Mouse (Mus musculus) thymus, adult 2 months (tissue): ENCODE data around the gene Tmed1. TPM values are rescaled to one million over a fixed set of nuclear protein-coding genes. Genes with fewer than 3 reads are reported as not detected.

Experiments used
- DNase-seq: peaks from one replicate; pipeline ENCODE4 v3.0.0; 2021
- H3K27ac ChIP-seq: fragments of 200-500 bp; 2 replicates; pipeline ENCODE4 v1.5.1; 2012; ENCODE audit warnings: low read length, control low read depth; ENCODE audit not compliant: control insufficient read depth, insufficient read depth
- H3K27me3 ChIP-seq: fragments of 200-500 bp; 2 replicates; pipeline ENCODE4 v1.6.1; 2012; ENCODE audit warnings: mild to moderate bottlenecking, low read length, moderate library complexity, mixed read lengths; ENCODE audit not compliant: control insufficient read depth, insufficient read depth
- H3K36me3 ChIP-seq: fragments of 200-500 bp; 2 replicates; pipeline ENCODE4 v1.6.1; 2012; ENCODE audit warnings: mild to moderate bottlenecking, low read length, moderate library complexity; ENCODE audit not compliant: control insufficient read depth, insufficient read depth
- H3K4me1 ChIP-seq: fragments of 200-500 bp; replicated peaks from 2 replicates; pipeline ENCODE4 v1.6.1; 2012; ENCODE audit warnings: low read length; ENCODE audit not compliant: control insufficient read depth, insufficient read depth
- H3K4me3 ChIP-seq: fragments of 200-500 bp; 2 replicates; pipeline ENCODE4 v1.5.1; 2012; ENCODE audit warnings: mild to moderate bottlenecking, low read length, control low read depth, moderate library complexity; ENCODE audit not compliant: control insufficient read depth, insufficient read depth
- CTCF ChIP-seq: fragments of 200-500 bp; IDR thresholded peaks from 2 replicates; pipeline ENCODE4 v1.5.1; 2012; ENCODE audit warnings: mild to moderate bottlenecking, control low read depth, low read length, moderate library complexity, borderline replicate concordance; ENCODE audit not compliant: control insufficient read depth, poor library complexity, insufficient read depth; ENCODE audit errors: extremely low read depth
- POLR2A ChIP-seq: fragments of 200-500 bp; IDR thresholded peaks from 2 replicates; pipeline ENCODE4 v1.6.1; 2012; ENCODE audit warnings: mild to moderate bottlenecking, low read length, control low read depth, moderate library complexity; ENCODE audit not compliant: control insufficient read depth, poor library complexity, insufficient read depth; ENCODE audit errors: extremely low read depth
- WGBS: fragments of 180-500 bp; shearing (Covaris S2); methylation state at CpG from one replicate; pipeline ENCODE4 v1.1.7; 2018; 5-methylcytosine and 5-hydroxymethylcytosine counted together
- polyA plus RNA-seq: library from polyadenylated mRNA; depleted of rRNA; stranded (reverse); fragments of >200 nt; gene quantifications from 2 replicates; pipeline ENCODE4 v1.2.3, GENCODE M21; 2012

Tmed1 gene
- polyA plus RNA-seq, 1 experiment: 17.0 TPM

DNA sequence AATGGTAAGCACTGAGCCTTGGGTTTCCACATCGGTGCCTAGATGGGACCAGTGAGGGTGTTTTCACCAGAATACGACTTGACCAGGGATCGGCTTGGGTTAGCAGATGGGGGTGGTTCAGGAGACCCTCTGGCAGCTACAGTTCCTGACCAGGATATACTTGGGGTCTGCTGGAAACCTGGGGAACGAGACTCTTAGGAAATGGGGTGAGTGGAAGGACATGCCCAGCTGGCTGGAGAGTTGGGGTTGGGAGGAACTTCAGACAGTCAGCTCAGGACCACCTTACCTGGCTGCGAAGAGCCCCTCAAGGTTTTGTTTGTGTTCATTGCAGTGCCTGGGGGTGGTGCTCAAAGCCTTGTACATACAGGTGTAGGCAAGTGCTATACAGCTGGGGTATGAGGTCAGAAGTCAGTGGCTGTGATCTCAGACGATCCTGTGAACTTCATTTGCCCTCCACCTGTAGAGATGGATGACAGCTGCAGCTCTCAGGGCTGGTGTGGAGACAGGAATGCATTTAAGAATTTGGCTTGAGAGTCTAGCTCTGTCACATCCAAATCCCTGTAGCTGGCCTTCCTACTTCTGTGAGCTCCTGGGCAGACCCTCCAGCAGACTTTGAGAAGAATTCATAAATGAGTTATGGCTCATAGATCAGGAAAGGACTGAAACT is 43.7 kb upstream of the Tmed1 start:
- 90% methylated on average over 6 of the region's 6 CpGs for WGBS
- Histone ChIP-seq H3K27me3 (no peaks in the 10 kb centered on the region), H3K27ac (no peak overlapping the region), H3K4me1 (no peaks in the 10 kb centered on the region), H3K36me3 (no peaks in the 10 kb centered on the region), H3K4me3 (no peak overlapping the region)
- TF ChIP-seq CTCF: no peak
- no peak for TF ChIP-seq POLR2A
- no peak for DNase-seq

DNA sequence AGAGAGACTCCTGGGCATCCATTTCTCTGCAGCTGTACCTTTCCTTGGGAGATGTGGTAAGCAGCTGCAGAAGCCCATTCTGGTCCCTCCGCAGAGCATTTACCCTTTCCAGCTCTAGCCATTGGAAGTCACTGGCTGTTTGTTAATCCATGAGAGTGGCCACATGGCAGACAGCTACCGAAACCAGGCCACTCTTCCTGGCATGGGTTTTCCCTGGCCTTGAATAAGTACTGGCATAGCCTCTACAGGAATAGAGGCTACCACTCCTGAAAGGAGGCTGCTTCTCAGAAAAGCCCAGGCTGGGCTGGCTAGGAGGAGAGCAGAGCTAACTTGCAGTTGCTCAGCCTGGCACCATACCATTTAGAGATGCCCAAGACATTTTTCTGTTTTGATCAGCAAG is 41.0 kb upstream of the Tmed1 start:
- Histone ChIP-seq H3K4me3 (no peak overlapping the region), H3K36me3 (no peaks in the 10 kb centered on the region), H3K27ac (no peak overlapping the region), H3K4me1 (peaks cover 8% of the 10 kb centered on the region), H3K27me3 (no peaks in the 10 kb centered on the region)
- TF ChIP-seq POLR2A (no peak), CTCF (no peak)
- WGBS: 94% methylated on average over 2 of the region's 2 CpGs
- DNase-seq: no peak

DNA sequence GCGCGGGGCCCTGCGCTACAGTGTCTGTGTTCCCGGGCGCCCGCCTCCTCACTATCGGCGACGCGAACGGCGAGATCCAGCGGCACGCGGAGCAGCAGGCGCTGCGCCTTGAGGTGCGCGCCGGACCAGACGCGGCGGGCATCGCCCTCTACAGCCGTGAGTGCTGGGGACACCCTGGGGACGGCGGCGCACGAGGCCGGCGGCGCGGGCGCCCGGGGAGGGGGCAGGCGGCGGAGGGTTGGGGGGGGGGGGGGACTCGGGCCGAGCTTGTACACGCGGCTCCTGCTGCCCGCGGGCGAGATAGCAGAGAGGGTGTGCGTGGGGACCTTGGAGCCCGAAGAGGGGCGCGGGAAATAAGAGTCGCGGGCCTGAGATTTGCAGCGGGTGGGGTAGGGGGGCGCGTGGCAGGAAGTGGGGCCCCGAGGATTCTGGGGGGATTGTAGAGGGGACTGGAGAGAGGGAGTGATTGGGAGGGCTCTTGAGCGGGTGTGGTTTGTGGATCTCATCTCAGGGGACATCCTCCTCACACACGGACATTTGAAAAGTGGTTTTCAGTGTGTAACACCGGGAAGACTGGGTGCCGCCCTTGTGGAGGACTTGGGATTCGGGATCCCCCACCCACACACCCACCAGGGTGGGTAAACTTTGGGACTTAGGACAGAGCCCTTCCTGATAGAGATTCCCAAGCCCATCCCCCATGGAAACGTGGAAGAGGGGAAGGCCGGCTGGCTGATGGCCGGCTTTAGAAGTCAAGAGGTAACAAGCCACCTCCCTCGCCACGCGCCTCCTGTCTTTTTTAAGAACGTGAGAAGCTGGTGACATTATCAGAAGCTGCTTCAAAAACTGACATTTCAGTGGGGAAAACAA is 37.3 kb upstream of the Tmed1 start:
- Histone ChIP-seq H3K4me1 (peaks cover 15% of the 10 kb centered on the region), H3K27me3 (no peaks in the 10 kb centered on the region), H3K36me3 (no peaks in the 10 kb centered on the region), H3K4me3 (peak overlapping the region; percentile 64), H3K27ac (no peak overlapping the region)
- no peak for TF ChIP-seq CTCF
- no peak for TF ChIP-seq POLR2A
- peak; percentile 51 for DNase-seq
- 1% methylated on average over 62 of the region's 66 CpGs for WGBS

DNA sequence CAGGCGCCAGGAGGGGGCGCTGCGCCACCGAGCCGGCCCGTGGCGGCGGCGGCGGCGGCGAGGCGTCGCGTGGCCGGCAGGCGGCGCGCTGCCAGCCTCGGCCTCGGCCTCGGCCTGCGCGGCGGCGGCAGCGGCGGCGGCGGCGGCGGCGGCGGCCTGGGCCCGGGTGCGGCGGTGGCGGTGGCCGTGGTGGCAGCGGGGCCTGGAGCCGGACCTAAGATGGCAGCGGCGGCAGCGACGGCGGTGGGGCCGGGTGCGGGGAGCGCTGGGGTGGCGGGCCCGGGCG is 36.7 kb upstream of the Tmed1 start, which contains the start of gene Carm1:
TSS of gene Carm1 (plus strand) at position 106 of the 286 bp plus-strand sequence.
- TF ChIP-seq POLR2A: 0 out of 2 replicates have a peak, but pooled peaks have one; percentile 15
- TF ChIP-seq CTCF: no peak; the same call in 1 of the 2 replicates
- DNase-seq: peak; percentile 61
- Histone ChIP-seq H3K36me3 (no peaks in the 10 kb centered on the region), H3K27ac (peak within 1 kb of the TSS; percentile 25; the same call in 1 of the 2 replicates), H3K4me1 (peaks cover 15% of the 10 kb centered on the region), H3K27me3 (no peaks in the 10 kb centered on the region), H3K4me3 (peak within 1 kb of the TSS; percentile 64)
- 35% methylated on average over 52 of the region's 52 CpGs for WGBS

DNA sequence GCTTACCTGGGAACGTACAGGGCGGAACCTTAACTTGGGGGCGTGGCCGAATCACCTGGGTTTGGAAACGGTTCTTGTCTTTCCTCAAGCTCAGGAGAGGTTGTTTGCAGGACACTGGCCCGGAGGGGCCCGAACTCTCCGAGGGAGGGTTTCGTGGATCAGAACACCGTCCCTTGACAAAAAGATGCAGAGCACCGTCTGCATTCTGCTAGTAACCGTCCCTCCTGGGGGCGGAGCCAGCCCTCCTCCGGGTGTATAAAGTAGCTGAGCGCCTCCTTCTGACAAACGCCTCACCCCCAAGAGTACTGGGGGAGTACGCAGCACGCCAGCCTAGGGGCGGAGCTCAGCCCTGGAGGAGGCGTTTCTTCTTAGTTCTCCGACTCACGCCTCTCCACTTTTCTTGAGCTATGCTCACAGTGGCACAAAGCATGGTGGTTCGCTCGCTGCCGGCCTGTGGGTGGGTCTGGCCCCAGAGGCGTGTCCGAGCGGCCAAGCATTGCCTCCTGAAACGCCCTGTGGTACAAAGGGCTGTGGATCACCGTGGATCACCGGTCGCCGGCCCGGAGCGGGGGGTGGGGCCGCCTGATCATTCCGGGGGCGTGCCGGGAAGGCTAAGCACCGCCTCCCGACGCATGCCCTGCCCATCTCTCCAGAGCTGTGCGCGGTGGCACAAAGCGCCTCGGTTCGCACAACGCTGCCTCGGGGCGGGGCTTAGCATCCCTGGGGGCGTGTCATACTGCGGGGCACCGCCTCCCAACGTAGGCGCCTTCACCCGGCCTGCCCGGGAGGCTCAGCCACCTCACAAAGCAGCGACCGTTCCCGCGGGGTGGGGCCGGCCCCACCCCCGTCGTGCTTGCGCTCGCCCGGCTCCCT is 36.1 kb upstream of the Tmed1 start:
- H3K27me3 ChIP-seq: no peaks in the 10 kb centered on the region
- H3K4me3 ChIP-seq: peak overlapping the region; percentile 60
- peaks cover 15% of the 10 kb centered on the region for H3K4me1 ChIP-seq

More for the DNA sequence above, 36.1 kb upstream of the Tmed1 start:
- TF ChIP-seq CTCF: peak; percentile 93; the same call in 1 of the 2 replicates
- TF ChIP-seq POLR2A: peak; percentile 38
- Histone ChIP-seq H3K27ac (peak overlapping the region; percentile 25; the same call in 1 of the 2 replicates), H3K36me3 (no peaks in the 10 kb centered on the region)
- WGBS: under 1% methylated on average over 67 of the region's 67 CpGs
- peak; percentile 100 for DNase-seq
